8 mouse cellular contexts compared by ENCODE assay signal in the genomic region with DNA sequence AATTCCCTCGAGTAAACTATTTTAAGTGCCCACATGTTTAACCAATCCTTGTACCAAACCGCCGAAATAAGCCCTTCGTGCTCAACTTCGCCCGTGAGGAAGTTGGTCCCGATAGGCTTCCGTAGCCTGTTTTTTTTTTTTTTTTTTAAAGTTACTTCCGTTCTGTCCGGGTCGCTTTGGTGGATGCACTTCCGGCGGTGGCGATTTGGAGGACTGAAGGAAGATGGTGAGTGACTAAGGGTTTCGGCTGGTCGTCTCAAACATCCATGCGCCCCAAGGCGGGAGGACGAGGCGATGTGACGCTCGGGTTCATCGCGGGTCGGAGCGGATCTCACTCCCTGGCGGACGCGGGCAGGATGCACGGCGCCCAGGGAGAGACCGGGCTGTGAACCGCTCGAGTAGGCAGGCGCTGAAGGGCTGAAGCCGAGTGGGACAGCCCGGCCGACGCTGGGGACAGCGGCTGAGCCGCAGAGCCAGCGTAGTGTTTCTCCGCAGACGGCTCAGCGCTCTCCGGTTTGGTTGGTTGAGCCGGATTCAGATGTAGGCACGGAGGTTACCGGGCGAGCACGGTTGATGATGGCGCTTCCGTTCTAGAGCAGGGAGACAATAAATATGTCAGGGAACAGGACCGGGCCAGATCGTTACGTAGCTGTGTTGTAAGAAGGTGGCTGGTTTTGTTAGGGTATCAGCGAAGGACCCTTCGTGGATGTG. TPM values are rescaled to one million over a fixed set of nuclear protein-coding genes. Genes with fewer than 3 reads are reported as not detected.
DNase-seq lines count a peak whose midpoint lies in the region; ATAC-seq and TF ChIP-seq lines count a peak whose summit lies in the region.

A gene (plus strand): TSS at position 169 of the 711 bp plus-strand sequence.

- H3K4me1 ChIP-seq in lung, postnatal 0 days (ENCODE audit: insufficient read depth, low read depth, low read length): peaks cover 5% of the 10 kb centered on the region; the same call in 1 of the 2 replicates

- H3K4me3 ChIP-seq in lung, postnatal 0 days (ENCODE audit: low read depth, low read length): peak within 1 kb of the TSS; percentile 87

- peak; percentile 13; the same call in 1 of the 2 replicates for TF ChIP-seq CTCF in lung, postnatal 0 days (IDR thresholded peaks at IDR 0.05)

- H3K27me3 ChIP-seq in lung, postnatal 0 days (replicated peaks; ENCODE audit: insufficient read depth, low read length): no peaks in the 10 kb centered on the region

- ATAC-seq in hematopoietic stem cell, adult 5-6 weeks (replicated peaks in 1 of 2; ENCODE audit: insufficient read depth in 1 of 2, low FRiP score in 2 of 2, low TSS enrichment in 1 of 2, low read depth in 1 of 2, poor library complexity in 2 of 2, severe bottlenecking in 2 of 2): peak; percentile 85 to 87
- peak; percentile 84 for ATAC-seq in lung, postnatal 0 days

- peak; percentile 86 for TF ChIP-seq EP300 in lung, postnatal 0 days (IDR thresholded peaks at IDR 0.05)

- H3K36me3 ChIP-seq in lung, postnatal 0 days (ENCODE audit: insufficient read depth, low read length): peaks cover 13% of the 10 kb centered on the region

- peak within 1 kb of the TSS; percentile 91 for H3K9ac ChIP-seq in lung, postnatal 0 days (replicated peaks; ENCODE audit: low read depth)

- peak within 1 kb of the TSS; percentile 93 for H3K27ac ChIP-seq in lung, postnatal 0 days (ENCODE audit: low read length)

- peak within 1 kb of the TSS; percentile 76 for H3K4me2 ChIP-seq in lung, postnatal 0 days (replicated peaks; ENCODE audit: low read depth, low read length)

- no peaks in the 10 kb centered on the region for H3K9me3 ChIP-seq in lung, postnatal 0 days (ENCODE audit: low read length)

- whole genome bisulfite sequencing in lung, postnatal 0 days: under 1% methylated on average over 58 of the region's 58 CpGs

- DNase-seq in MN1 (ENCODE audit: low spot score): peak; percentile 91
- peak; percentile 83 for DNase-seq in cerebellum, adult 8-10 months
- peak; percentile 95 for DNase-seq in forelimb bud, embryonic 11.5 days (ENCODE audit: low read depth, low spot score)
- peak; percentile 46 for DNase-seq in layer of hippocampus, adult 9-10 months (ENCODE audit: low spot score)
- peak; percentile 93 for DNase-seq in lung, postnatal 0 days (ENCODE audit: low spot score)
- peak; percentile 65 for DNase-seq in ovary, postnatal 14 days (ENCODE audit: low spot score)
- peak; percentile 83 for DNase-seq in thymus, postnatal 14 days

RNA-seq across cellular contexts. Expression of the gene that starts here (rescaled TPM):
- total RNA-seq in hematopoietic stem cell, adult 5-6 weeks (2017): 201 and 292 TPM in 2 replicates
- 155 and 160 TPM in 2 replicates for polyA plus RNA-seq in lung, postnatal 0 days (2015; fragmentation: Nextera tagmentation; extraction: Ambion mirVana)

Comparison
In these comparisons a context has a peak if more than half of its experiments do, and no peak if none do; other contexts are left out.
1. Peak in every context shown above with its lines: DNase-seq, ATAC-seq, H3K4me3 ChIP-seq and H3K27ac ChIP-seq.